Mouse (Mus musculus) C2C12 (cell line): ENCODE measurements around the gene Gm40460. TPM values are rescaled to one million over a fixed set of nuclear protein-coding genes. Genes with fewer than 3 reads are reported as not detected.
"Not testable (repeated sequence)": the region's sequence is repeated elsewhere in the genome, so short reads cannot be mapped to it uniquely, and the experiment has no call there.

Experiments used
- H3K27me3 ChIP-seq: one replicate; pipeline ENCODE4 v1.6.1; 2011; ENCODE audit not compliant: control insufficient read depth, insufficient read depth, insufficient read length
- H3K36me3 ChIP-seq: one replicate; pipeline ENCODE4 v1.6.1; 2011; ENCODE audit not compliant: control insufficient read depth, insufficient read depth
- H3K4me3 ChIP-seq: one replicate; pipeline ENCODE4 v1.5.1; 2011; ENCODE audit warnings: mild to moderate bottlenecking, control low read depth; ENCODE audit not compliant: poor library complexity, insufficient read depth, severe bottlenecking
- H3K79me2 ChIP-seq: one replicate; pipeline ENCODE4 v1.6.1; 2011; ENCODE audit not compliant: control insufficient read depth, insufficient read depth
- H3K79me3 ChIP-seq: one replicate; pipeline ENCODE4 v1.6.1; 2011; ENCODE audit warnings: low read depth, control low read depth
- H3ac ChIP-seq: one replicate; pipeline ENCODE3; 2011; ENCODE audit warnings: low read depth; ENCODE audit not compliant: control insufficient read depth, insufficient read length
- CEBPB ChIP-seq: IDR thresholded peaks from one replicate; pipeline ENCODE4 v1.6.1; 2011; ENCODE audit warnings: low read depth, mild to moderate bottlenecking, control low read depth, moderate library complexity
- CTCF ChIP-seq: IDR thresholded peaks from one replicate; pipeline ENCODE4 v1.5.1; 2011; ENCODE audit not compliant: control insufficient read depth, insufficient read depth, insufficient read length
- FOSL1 ChIP-seq: IDR thresholded peaks from one replicate; pipeline ENCODE4 v1.8.0; 2011; ENCODE audit warnings: mild to moderate bottlenecking, low read length; ENCODE audit not compliant: poor library complexity, insufficient read depth, severe bottlenecking
- MAX ChIP-seq: IDR thresholded peaks from one replicate; pipeline ENCODE4 v1.6.1; 2011; ENCODE audit warnings: mild to moderate bottlenecking, control low read depth
- MYOD1 ChIP-seq: IDR thresholded peaks from one replicate; pipeline ENCODE4 v1.6.1; 2011; ENCODE audit warnings: low read depth; ENCODE audit not compliant: control insufficient read depth, insufficient read length
- MYOG ChIP-seq: IDR thresholded peaks from one replicate; pipeline ENCODE4 v1.6.1; 2011; ENCODE audit not compliant: control insufficient read depth, insufficient read length; ENCODE audit errors: extremely low read depth
- USF1 ChIP-seq: IDR thresholded peaks from one replicate; pipeline ENCODE4 v1.6.1; 2011; ENCODE audit warnings: low read depth, mild to moderate bottlenecking, control low read depth, moderate library complexity
- polyA plus RNA-seq: library from polyadenylated mRNA; unstranded; fragments of >200 nt; fragmentation: generic; extraction: Trizol; gene quantifications from one replicate; pipeline ENCODE4 v1.2.1, GENCODE M21; 2012; ENCODE audit warnings: missing spikeins

The Gm40460 gene
- polyA plus RNA-seq, 1 experiment, result not detected

GRCm38 (mm10) chr7:142278183-142278582 is 37.3 kb upstream of the Gm40460 start:
- H3K36me3 ChIP-seq, H3K79me2 ChIP-seq, H3K79me3 ChIP-seq, H3K4me3 ChIP-seq, H3ac ChIP-seq, H3K27me3 ChIP-seq: not testable (repeated sequence)
- TF ChIP-seq CTCF, result peak; percentile 35

GRCm38 (mm10) chr7:142274263-142274662 is 33.4 kb upstream of the Gm40460 start, which contains the start of gene Gm4559:
Gm4559 (minus strand) TSS chr7:142274363.
- not testable (repeated sequence) for H3K27me3 ChIP-seq, H3K4me3 ChIP-seq, H3ac ChIP-seq, H3K79me2 ChIP-seq, H3K36me3 ChIP-seq, H3K79me3 ChIP-seq

GRCm38 (mm10) chr7:142258254-142258653 is 17.4 kb upstream of the Gm40460 start, which contains the start of gene Gm2431:
Gm2431 (minus strand) TSS chr7:142258354.
- not testable (repeated sequence) for H3K79me3 ChIP-seq, H3K36me3 ChIP-seq, H3K79me2 ChIP-seq, H3K27me3 ChIP-seq, H3K4me3 ChIP-seq, H3ac ChIP-seq

GRCm38 (mm10) chr7:142255517-142255916 is 14.6 kb upstream of the Gm40460 start:
- no peaks in the 10 kb centered on the region for H3K79me2 ChIP-seq
- no peaks in the 10 kb centered on the region for H3K36me3 ChIP-seq
- no peak overlapping the region for H3K4me3 ChIP-seq
- TF ChIP-seq MYOG, result no peak
- TF ChIP-seq CTCF, result peak; percentile 26
- no peaks in the 10 kb centered on the region for H3K27me3 ChIP-seq
- H3ac ChIP-seq, result no peak overlapping the region
- H3K79me3 ChIP-seq, result no peaks in the 10 kb centered on the region

- TF ChIP-seq MYOD1 (no peak), CEBPB (no peak), MYOG (no peak), MAX (no peak), USF1 (no peak), FOSL1 (no peak), CTCF (no peak)
- no peak overlapping the region for H3K4me3 ChIP-seq
- no peak overlapping the region for H3ac ChIP-seq
Measured at GRCm38 (mm10) chr7:142249824-142250223, 8.9 kb upstream of the Gm40460 start.

GRCm38 (mm10) chr7:142231540-142231939 is 9.3 kb downstream of the Gm40460 start:
- Histone ChIP-seq H3K4me3 (no peak overlapping the region), H3K79me2 (no peaks in the 10 kb centered on the region), H3K36me3 (no peaks in the 10 kb centered on the region), H3K79me3 (no peaks in the 10 kb centered on the region), H3K27me3 (no peaks in the 10 kb centered on the region), H3ac (no peak overlapping the region)
- TF ChIP-seq CTCF (no peak), MYOD1 (no peak), USF1 (no peak), CEBPB (no peak), MYOG (no peak)

More at GRCm38 (mm10) chr7:142249824-142250223, 8.9 kb upstream of the Gm40460 start:
- no peaks in the 10 kb centered on the region for H3K79me2 ChIP-seq
- no peaks in the 10 kb centered on the region for H3K79me3 ChIP-seq
- no peaks in the 10 kb centered on the region for H3K36me3 ChIP-seq
- no peaks in the 10 kb centered on the region for H3K27me3 ChIP-seq

- H3K79me2 ChIP-seq, H3K79me3 ChIP-seq, H3K27me3 ChIP-seq, H3K4me3 ChIP-seq, H3ac ChIP-seq, H3K36me3 ChIP-seq: not testable (repeated sequence)
Measured at GRCm38 (mm10) chr7:142229871-142230270, 11.0 kb downstream of the Gm40460 start, which contains the start of gene Krtap5-5. Krtap5-5 (minus strand) TSS chr7:142229971.
